Mouse (Mus musculus): ENCODE measurements around the gene Olfr707.
"Not testable (repeated sequence)": the region's sequence is repeated elsewhere in the genome, so short reads cannot be mapped to it uniquely, and the experiment has no call there.

The Olfr707 gene

GRCm38 (mm10) chr7:106901141-106901540, at the start of gene Olfr707:
Olfr707 (minus strand) TSS chr7:106901241.
- DNase-seq: not testable (repeated sequence)

GRCm38 (mm10) chr7:106948212-106948611, 47.2 kb upstream of the Olfr707 start, which contains the start of gene Olfr710:
Olfr710 (minus strand) TSS chr7:106948312.
- DNase-seq: no peak

- no peak for DNase-seq
These were observed 31.1 kb upstream of the Olfr707 start, which contains the start of gene Olfr709-ps1 for GRCm38 (mm10) chr7:106932119-106932518. Olfr709-ps1 (minus strand) TSS chr7:106932219.

DNA sequence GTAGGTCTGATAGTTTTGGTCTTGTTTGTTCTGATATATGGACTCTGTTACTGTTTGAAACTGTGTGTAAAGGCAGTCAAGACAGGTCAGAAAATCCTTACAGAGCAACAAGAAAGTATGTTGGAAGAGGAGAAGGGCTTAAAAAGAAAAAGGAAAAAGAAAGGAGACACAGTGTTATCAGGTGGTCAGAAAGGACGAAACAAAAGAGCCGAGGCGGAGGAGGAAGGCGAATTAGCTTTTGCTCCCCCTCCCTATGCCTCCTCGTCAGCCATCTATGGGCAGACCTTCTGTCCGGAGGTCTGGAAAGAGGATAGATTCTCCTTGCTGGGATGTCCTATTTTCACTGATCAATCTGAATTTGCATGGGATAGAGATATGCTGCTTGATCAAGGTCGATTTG, 19.9 kb upstream of the Olfr707 start:
- DNase-seq: not testable (repeated sequence)

DNA sequence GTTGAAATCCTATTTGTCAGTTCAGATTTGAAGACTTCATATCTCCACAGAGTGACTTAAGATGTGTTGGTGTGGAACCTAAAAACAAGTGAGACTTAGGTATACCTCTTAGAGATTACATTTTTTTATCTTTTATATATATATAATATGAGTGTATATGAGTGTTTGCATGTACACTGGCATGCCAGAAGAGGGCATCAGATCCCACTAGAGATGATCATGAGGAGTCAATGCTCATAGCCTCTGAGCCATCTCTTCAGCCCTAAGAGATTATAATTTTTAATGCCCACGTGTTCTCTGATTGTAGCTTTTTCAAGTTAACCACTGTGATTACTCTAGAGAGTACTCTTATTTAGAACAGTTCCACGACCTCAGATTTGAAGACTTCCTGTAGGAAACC, 6.6 kb upstream of the Olfr707 start, which contains the start of gene Olfr1532-ps1:
Olfr1532-ps1 (plus strand) TSS at position 326 of the 400 bp plus-strand sequence.
- DNase-seq: no peak

- DNase-seq: no peak
These were observed 13.0 kb downstream of the Olfr707 start, which contains the start of gene Olfr706 for GRCm38 (mm10) chr7:106888062-106888461. Olfr706 (minus strand) TSS chr7:106888162.

- no peak for DNase-seq
These were observed 24.2 kb downstream of the Olfr707 start, which contains the start of gene Olfr705 for GRCm38 (mm10) chr7:106876791-106877190. Olfr705 (minus strand) TSS chr7:106876891.

DNA sequence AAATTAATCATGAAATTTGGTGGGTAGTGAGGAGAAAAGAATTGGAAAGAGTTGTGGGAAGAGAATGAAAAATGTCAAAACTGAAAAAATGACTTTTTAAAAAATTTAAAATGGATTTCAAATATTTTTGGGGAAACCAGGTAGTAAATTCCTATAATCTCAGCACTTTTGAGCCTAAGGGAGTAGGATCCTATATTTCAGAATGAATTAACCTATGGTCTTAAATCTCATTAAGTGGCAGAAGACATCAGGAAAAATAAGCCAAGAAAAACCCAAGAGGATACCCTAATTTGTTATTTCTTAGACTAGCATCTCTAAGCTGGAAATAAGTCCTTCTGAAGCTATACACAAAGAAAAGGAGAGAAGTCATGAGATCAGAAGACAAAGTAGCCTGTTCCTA, 38.2 kb downstream of the Olfr707 start, which contains the start of gene Olfr704:
Olfr704 (plus strand) TSS at position 301 of the 400 bp plus-strand sequence.
- no peak for DNase-seq

DNA sequence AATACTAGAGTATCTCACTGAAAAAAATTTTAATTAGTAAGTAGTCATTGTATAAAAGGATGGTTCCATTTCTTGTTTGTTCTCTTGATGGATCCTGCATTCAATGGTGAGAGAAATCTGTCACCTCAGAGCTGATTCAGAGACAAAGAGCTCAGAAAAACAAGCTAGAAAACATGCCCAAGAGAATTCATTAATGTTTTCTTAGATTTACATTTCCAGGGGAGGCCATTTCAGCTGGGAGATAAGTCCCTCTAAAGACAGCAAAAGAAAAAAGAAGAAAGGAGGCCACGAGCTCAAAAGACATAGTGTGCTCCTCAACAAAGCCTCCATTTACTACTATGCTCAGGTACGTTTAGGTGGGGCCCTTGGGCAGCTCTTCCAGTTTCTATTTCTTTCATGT, 58.0 kb downstream of the Olfr707 start, which contains the start of gene Olfr703:
Olfr703 (plus strand) TSS at position 301 of the 400 bp plus-strand sequence.
- DNase-seq: no peak

Data from thymus, adult 18-20 months (tissue).